Mouse (Mus musculus): ENCODE results near the gene Car11.
A peak's percentile ranks its signal among the peaks of the same experiment; 100 is the strongest.

DNA sequence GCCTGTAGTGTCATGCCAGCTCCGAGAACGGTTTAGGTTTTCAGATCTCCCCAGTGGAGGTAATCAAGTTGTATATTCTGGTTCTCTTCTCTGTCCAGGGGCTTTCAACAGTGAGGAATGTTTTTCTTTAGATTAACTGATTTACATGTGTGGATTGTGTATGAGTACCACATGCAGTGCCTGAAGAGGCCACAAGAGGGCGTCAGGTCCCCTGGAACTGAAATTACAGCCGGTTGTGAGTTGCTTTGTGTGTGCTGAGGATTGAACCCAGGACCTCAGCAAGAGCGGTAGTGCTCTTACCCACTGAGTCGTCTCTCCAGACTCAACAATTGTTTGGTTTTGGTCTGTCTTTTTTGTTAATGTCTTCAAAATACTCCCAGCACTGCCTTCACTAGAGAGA is 46.9 kb downstream of the Car11 start:
- TF ChIP-seq CTCF (IDR thresholded peaks at IDR 0.05; ENCODE audit: low read depth, low read length) (peak; percentile 54), GATA1 (IDR thresholded peaks at IDR 0.05; ENCODE audit: borderline replicate concordance, low read length) (no peak)
